In the genomic region with DNA sequence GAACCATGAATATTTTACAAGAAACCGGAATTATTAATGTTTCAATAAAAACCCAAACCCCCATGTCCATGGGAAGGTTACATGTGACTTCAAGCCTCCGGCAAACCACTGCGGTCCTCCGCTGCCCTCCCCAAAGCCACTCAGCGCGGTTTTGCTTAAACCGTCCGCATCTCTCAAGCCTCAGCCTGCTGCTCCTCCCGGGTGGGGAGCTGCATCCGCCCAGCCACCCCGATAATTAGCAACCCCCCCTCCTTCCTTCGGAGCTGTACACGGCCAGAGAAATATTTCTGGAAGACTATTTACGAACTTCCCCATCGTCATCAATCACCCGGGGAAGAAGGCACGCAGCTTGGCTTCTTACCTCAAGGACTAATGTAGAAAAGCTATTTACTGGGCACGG, we compare ENCODE assay signal across 13 mouse cellular contexts.
DNase-seq lines count a peak whose midpoint lies in the region; ATAC-seq and TF ChIP-seq lines count a peak whose summit lies in the region.
"Had no signal": no experiment of that assay in that cellular context is flagged by ENCODE, and none has a peak within 500 bp of the region (broad histone marks: within the 10 kb centered on the region; RNA-seq: fewer than 3 reads in every experiment).

No protein-coding gene starts in this region.

- no peak overlapping the region for H3K9ac ChIP-seq in liver, embryonic 12.5 days
- H3K9ac ChIP-seq: liver, postnatal 0 days had no signal

- WGBS in liver, embryonic 12.5 days (ENCODE audit: insufficient replicate concordance), result 58% methylated on average over 18 of the region's 18 CpGs

- H3K4me2 ChIP-seq in liver, embryonic 12.5 days, result no peak overlapping the region

- H3K4me3 ChIP-seq in E14TG2a.4 (replicated peaks; ENCODE audit: low read length), result 0 out of 2 replicates have a peak overlapping the region, but pooled peaks have one; percentile 41
- H3K4me3 ChIP-seq in liver, embryonic 12.5 days, result no peak overlapping the region

- peaks cover 15% of the 10 kb centered on the region for H3K27me3 ChIP-seq in E14TG2a.4 (ENCODE audit: insufficient read depth, low read length)
- H3K27me3 ChIP-seq in liver, embryonic 12.5 days (replicated peaks), result peaks cover 58% of the 10 kb centered on the region

- peak; percentile 26 to 44; a peak in 3 of 4 replicates for ATAC-seq in hematopoietic stem cell, adult 5-6 weeks (replicated peaks in 1 of 2; ENCODE audit: insufficient read depth in 1 of 2, low FRiP score in 2 of 2, low TSS enrichment in 1 of 2, low read depth in 1 of 2, poor library complexity in 2 of 2, severe bottlenecking in 2 of 2)
- ATAC-seq in liver, embryonic 12.5 days, result no peak
- ATAC-seq: forebrain, embryonic 14.5 days; liver, postnatal 0 days had no signal

- H3K27ac ChIP-seq in liver, embryonic 12.5 days, result no peak overlapping the region
- H3K27ac ChIP-seq: kidney, postnatal 0 days had no signal

- H3K36me3 ChIP-seq in E14TG2a.4 (ENCODE audit: insufficient read depth, low read length), result no peaks in the 10 kb centered on the region
- H3K36me3 ChIP-seq in liver, embryonic 12.5 days, result no peaks in the 10 kb centered on the region

- DNase-seq in kidney, postnatal 10 days, result peak; percentile 22
- no peak for DNase-seq in kidney, postnatal 25 days
- DNase-seq in mesoderm, embryonic 11.5 days (ENCODE audit: low read depth, low spot score), result peak; percentile 17
- no peak for DNase-seq in urinary bladder, postnatal 36 days (ENCODE audit: low spot score in 2 of 2)
- DNase-seq in heart, postnatal 4 days, result no peak
- DNase-seq: heart, adult 18-20 months; liver, postnatal 0 days; right cerebral cortex, adult 18-20 months had no signal

- H3K9me3 ChIP-seq in E14TG2a.4 (ENCODE audit: low read length), result peaks cover 4% of the 10 kb centered on the region; the same call in 1 of the 2 replicates
- peaks cover 6% of the 10 kb centered on the region; the same call in 1 of the 2 replicates for H3K9me3 ChIP-seq in liver, embryonic 12.5 days (replicated peaks)

- no peak for TF ChIP-seq CTCF in E14TG2a.4 (conservative IDR thresholded peaks at IDR 0.05; ENCODE audit: low read length)

- peaks cover 95% of the 10 kb centered on the region for H3K4me1 ChIP-seq in E14TG2a.4 (replicated peaks; ENCODE audit: low read depth, low read length)
- no peaks in the 10 kb centered on the region; the same call in 1 of the 2 replicates for H3K4me1 ChIP-seq in liver, embryonic 12.5 days

Comparison
In these comparisons a context has a peak if more than half of its experiments do, and no peak if none do; other contexts are left out.
1. DNase-seq: peak in kidney, postnatal 10 days (single experiment) and mesoderm, embryonic 11.5 days (single experiment); none in kidney, postnatal 25 days (0 of 2), urinary bladder, postnatal 36 days (0 of 2) and heart, postnatal 4 days (single experiment).